Mouse (Mus musculus) liver, embryonic 11.5 days (tissue): ENCODE data around the gene Ubl3. TPM values are rescaled to one million over a fixed set of nuclear protein-coding genes. Genes with fewer than 3 reads are reported as not detected.

Experiments
- ATAC-seq: fragments of 200-750 bp; cut with Nextera tagmentation; replicated peaks from 2 replicates; pipeline ENCODE4 v1.8.0; 2017; ENCODE audit warnings: moderate number of reproducible peaks, mild to moderate bottlenecking, moderate TSS enrichment, moderate library complexity; ENCODE audit not compliant: low FRiP score
- DNase-seq: peaks from one replicate; pipeline ENCODE4 v3.0.0-alpha.2; 2017; ENCODE audit warnings: low spot score
- H3K27ac ChIP-seq: fragments of 300-500 bp; sonication (generic); 2 replicates; pipeline ENCODE4 v1.5.1; 2014; ENCODE audit warnings: mild to moderate bottlenecking, low read depth, low read length, control low read depth
- H3K27me3 ChIP-seq: fragments of 300-500 bp; sonication (generic); replicated peaks from 2 replicates; pipeline ENCODE4 v1.6.1; 2014; ENCODE audit warnings: low read length, mixed read lengths; ENCODE audit not compliant: control insufficient read depth, insufficient read depth
- H3K36me3 ChIP-seq: fragments of 300-500 bp; sonication (generic); 2 replicates; pipeline ENCODE4 v1.6.1; 2014; ENCODE audit warnings: mild to moderate bottlenecking, low read length, moderate library complexity, mixed read lengths; ENCODE audit not compliant: control insufficient read depth, insufficient read depth
- H3K4me1 ChIP-seq: fragments of 300-500 bp; sonication (generic); replicated peaks from 2 replicates; pipeline ENCODE4 v1.6.1; 2014; ENCODE audit warnings: low read length, mixed read lengths; ENCODE audit not compliant: control insufficient read depth, insufficient read depth
- H3K4me2 ChIP-seq: fragments of 300-500 bp; sonication (generic); 2 replicates; pipeline ENCODE4 v1.6.1; 2014; ENCODE audit warnings: mild to moderate bottlenecking, control low read depth, moderate library complexity
- H3K4me3 ChIP-seq: fragments of 300-500 bp; sonication (generic); 2 replicates; pipeline ENCODE4 v1.5.1; 2014; ENCODE audit warnings: low read depth, low read length, control low read depth
- H3K9ac ChIP-seq: fragments of 300-500 bp; sonication (generic); 2 replicates; pipeline ENCODE4 v1.6.1; 2014; ENCODE audit warnings: low read depth, low read length, control low read depth
- H3K9me3 ChIP-seq: fragments of 300-500 bp; sonication (generic); 2 replicates; pipeline ENCODE4 v1.6.1; 2016; ENCODE audit warnings: low read length, inconsistent platforms, mixed read lengths; ENCODE audit not compliant: control insufficient read depth
- WGBS: fragments of 180-500 bp; shearing (Covaris S2); extraction: QIAGEN DNeasy Blood & Tissue Kit; methylation state at CpG from one replicate; pipeline ENCODE4 v1.1.7; 2014; 5-methylcytosine and 5-hydroxymethylcytosine counted together
- polyA plus RNA-seq: library from polyadenylated mRNA; unstranded; fragments of >200 nt; fragmentation: Nextera tagmentation; extraction: Ambion mirVana; gene quantifications from 2 replicates; pipeline ENCODE4 v1.2.1, GENCODE M21; 2014

Ubl3 gene
- polyA plus RNA-seq, 1 experiment from 2014 or later = 43.1 TPM

DNA sequence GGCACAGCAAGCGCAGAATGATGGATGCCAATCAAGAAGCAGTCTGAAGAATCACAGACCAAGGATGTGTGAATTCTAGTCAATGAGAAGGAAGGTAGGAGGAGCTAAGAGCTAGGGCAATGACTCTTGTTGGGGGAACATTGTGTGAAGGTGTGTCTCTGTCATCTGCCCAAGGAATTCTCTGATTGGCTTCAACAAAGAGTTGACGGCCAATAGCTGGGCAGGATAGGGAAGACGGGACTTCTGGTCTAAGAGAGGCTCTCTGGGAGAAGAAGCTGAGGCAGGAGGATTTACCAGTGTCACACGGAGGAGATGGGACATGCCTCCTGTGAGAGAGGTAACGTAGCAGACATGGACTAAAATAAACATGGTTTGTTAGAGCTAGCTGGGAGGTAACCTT is 86.5 kb downstream of the Ubl3 start:
- H3K4me1 ChIP-seq = no peaks in the 10 kb centered on the region
- H3K27ac ChIP-seq = no peak overlapping the region
- no peak overlapping the region for H3K4me3 ChIP-seq
- WGBS = 71% methylated on average over 5 of the region's 5 CpGs
- DNase-seq = no peak
- no peaks in the 10 kb centered on the region for H3K36me3 ChIP-seq
- no peak for ATAC-seq
- no peaks in the 10 kb centered on the region for H3K9me3 ChIP-seq
- no peak overlapping the region for H3K4me2 ChIP-seq
- H3K9ac ChIP-seq = no peak overlapping the region
- H3K27me3 ChIP-seq = no peaks in the 10 kb centered on the region

DNA sequence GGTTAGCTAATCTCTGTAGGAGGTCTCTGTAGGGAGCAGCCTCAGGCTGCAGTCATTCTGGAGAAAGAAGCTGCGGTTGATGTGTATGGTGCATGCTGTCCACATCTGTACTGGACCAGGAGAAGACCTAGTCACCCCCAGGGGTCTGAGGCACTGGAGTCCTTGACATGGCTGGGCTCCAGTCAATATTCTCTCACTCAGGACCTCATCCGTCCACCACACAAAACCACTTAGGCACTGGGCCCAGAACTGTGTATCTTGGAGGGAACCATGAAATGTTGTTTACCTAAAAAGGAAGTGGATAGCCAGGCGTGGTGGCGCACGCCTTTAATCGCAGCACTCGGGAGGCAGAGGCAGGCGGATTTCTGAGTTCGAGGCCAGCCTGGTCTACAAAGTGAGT is 87.5 kb downstream of the Ubl3 start:
- H3K4me3 ChIP-seq = no peak overlapping the region
- H3K4me2 ChIP-seq = no peak overlapping the region
- WGBS = 89% methylated on average over 9 of the region's 9 CpGs
- H3K27ac ChIP-seq = no peak overlapping the region
- no peak for ATAC-seq
- H3K9me3 ChIP-seq = peaks cover 3% of the 10 kb centered on the region; the same call in 1 of the 2 replicates
- no peaks in the 10 kb centered on the region for H3K27me3 ChIP-seq
- H3K9ac ChIP-seq = no peak overlapping the region
- H3K36me3 ChIP-seq = no peaks in the 10 kb centered on the region
- H3K4me1 ChIP-seq = no peaks in the 10 kb centered on the region
- no peak for DNase-seq

DNA sequence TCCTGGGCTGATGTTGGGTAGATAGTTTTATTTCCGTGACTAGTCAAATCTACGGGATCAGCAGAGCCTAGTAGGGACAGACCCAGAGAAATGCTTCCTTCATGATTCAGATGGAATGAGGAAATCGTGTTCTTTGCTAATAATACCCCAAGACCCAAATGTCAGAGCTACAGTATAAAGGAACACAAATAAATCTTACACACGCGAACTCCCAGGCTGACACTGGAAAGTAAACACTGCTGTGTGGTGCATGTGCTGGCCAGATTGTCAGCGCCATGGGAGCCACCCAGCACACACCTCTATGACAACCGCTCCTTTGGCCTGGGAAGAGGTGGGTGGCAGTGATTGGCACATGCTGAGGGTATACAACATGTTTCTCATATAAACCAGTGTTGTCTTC is 88.1 kb downstream of the Ubl3 start:
- no peak overlapping the region for H3K9ac ChIP-seq
- H3K4me3 ChIP-seq = no peak overlapping the region
- 76% methylated on average over 7 of the region's 7 CpGs for WGBS
- no peaks in the 10 kb centered on the region for H3K27me3 ChIP-seq
- peaks cover 3% of the 10 kb centered on the region; the same call in 1 of the 2 replicates for H3K9me3 ChIP-seq
- no peak overlapping the region for H3K27ac ChIP-seq
- ATAC-seq (no peak), DNase-seq (no peak)
- H3K36me3 ChIP-seq = no peaks in the 10 kb centered on the region
- H3K4me1 ChIP-seq = no peaks in the 10 kb centered on the region
- H3K4me2 ChIP-seq = no peak overlapping the region

DNA sequence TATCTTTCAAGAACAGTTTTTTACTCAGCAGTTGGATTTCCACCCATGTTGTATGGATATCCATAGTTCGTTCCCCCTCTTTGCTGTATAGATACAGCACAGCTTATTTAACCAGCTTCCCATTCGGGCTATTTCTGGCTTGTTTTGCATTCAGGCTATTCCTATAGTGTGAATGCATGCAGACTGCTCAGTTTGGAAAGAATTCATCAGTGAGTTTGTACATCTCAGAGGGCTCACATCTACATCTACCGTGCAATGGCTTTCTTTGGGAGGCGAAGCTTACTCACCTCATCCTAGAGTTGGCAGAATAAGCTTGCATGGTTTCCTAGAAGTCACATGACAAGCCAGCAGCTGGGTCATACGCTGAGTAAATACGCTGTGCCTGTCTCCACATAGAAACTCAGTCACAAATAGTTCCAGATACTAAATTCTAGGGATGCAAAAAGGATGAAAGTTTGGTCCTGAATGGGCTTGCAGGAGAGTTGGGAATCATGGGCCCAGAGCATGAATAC is 88.8 kb downstream of the Ubl3 start:
- no peak overlapping the region for H3K4me2 ChIP-seq
- no peaks in the 10 kb centered on the region for H3K27me3 ChIP-seq
- 82% methylated on average over 6 of the region's 6 CpGs for whole genome bisulfite sequencing
- no peak for DNase-seq
- no peaks in the 10 kb centered on the region for H3K36me3 ChIP-seq
- H3K4me3 ChIP-seq = no peak overlapping the region
- H3K9ac ChIP-seq = no peak overlapping the region
- peaks cover 3% of the 10 kb centered on the region; the same call in 1 of the 2 replicates for H3K9me3 ChIP-seq
- no peak for ATAC-seq
- no peaks in the 10 kb centered on the region for H3K4me1 ChIP-seq
- H3K27ac ChIP-seq = no peak overlapping the region

Other genes with a start within 250 kb of the Ubl3 start
- gene Slc7a1, start 152.9 kb downstream of the Ubl3 start, polyA plus RNA-seq = 58.4 and 63.4 TPM in 2 replicates